Mouse (Mus musculus) heart, adult 2 months (tissue): ENCODE results near the gene Tmem269.

Experiments
- EP300 ChIP-seq: fragments of 200-500 bp; IDR thresholded peaks from 2 replicates; pipeline ENCODE4 v1.6.1; 2011; ENCODE audit warnings: low read depth, low read length, control low read depth; ENCODE audit not compliant: insufficient read depth
- POLR2A ChIP-seq: fragments of 200-500 bp; IDR thresholded peaks from 2 replicates; pipeline ENCODE4 v1.6.1; 2011; ENCODE audit warnings: mild to moderate bottlenecking, low read depth, low read length, control low read depth; ENCODE audit not compliant: insufficient read depth

GRCm38 (mm10) chr4:119181456-119181855, 36.6 kb downstream of the Tmem269 start:
- TF ChIP-seq EP300 (no peak), POLR2A (no peak)
